Mouse (Mus musculus) CH12.LX (cell line): ENCODE data around the gene Atp5b. TPM values are rescaled to one million over a fixed set of nuclear protein-coding genes. Genes with fewer than 3 reads are reported as not detected.
"Not testable (repeated sequence)": the region's sequence is repeated elsewhere in the genome, so short reads cannot be mapped to it uniquely, and the experiment has no call there.

Experiments used
- DNase-seq: peaks from one replicate; pipeline ENCODE4 v3.0.0-alpha.2; 2013; ENCODE audit errors: extremely low read depth
- H3K27ac ChIP-seq: 2 replicates; pipeline ENCODE4 v1.5.1; 2012; ENCODE audit warnings: low read depth, mild to moderate bottlenecking, control low read depth, moderate library complexity; ENCODE audit not compliant: insufficient read depth
- H3K27me3 ChIP-seq: replicated peaks from 2 replicates; pipeline ENCODE3; 2012; ENCODE audit warnings: inconsistent platforms
- H3K36me3 ChIP-seq, 2 experiments: replicated peaks in 1 of 2; 2 replicates each; pipeline versions ENCODE3 to v1.6.1; 2012; ENCODE audit warnings: inconsistent platforms in 1 of 2, low read length in 1 of 2, mild to moderate bottlenecking in 1 of 2, mixed read lengths in 1 of 2, moderate library complexity in 1 of 2; ENCODE audit not compliant: control insufficient read depth in 1 of 2, insufficient read depth in 1 of 2
- H3K4me1 ChIP-seq, 2 experiments: 2 replicates each; pipeline ENCODE4 v1.6.1; 2012; ENCODE audit warnings: inconsistent platforms in 1 of 2, moderate library complexity in 1 of 2; ENCODE audit not compliant: insufficient read depth in 2 of 2, control insufficient read depth in 1 of 2
- H3K4me2 ChIP-seq: 2 replicates; pipeline ENCODE4 v1.6.1; 2012; ENCODE audit warnings: low read depth, mild to moderate bottlenecking, control low read depth; ENCODE audit not compliant: poor library complexity, insufficient read depth, severe bottlenecking
- H3K4me3 ChIP-seq, 3 experiments: fragments of 150-350 bp in 1 of 3; sonication (generic) in 1 of 3; replicated peaks in 1 of 3; 2 replicates each; pipeline versions ENCODE3 to v1.5.1; 2011 to 2012; ENCODE audit warnings: low read depth in 2 of 3, low read length in 2 of 3, mild to moderate bottlenecking in 2 of 3, moderate library complexity in 2 of 3, control low read depth in 1 of 3, improper control_type of control experiment in 1 of 3, inconsistent platforms in 1 of 3, mixed read lengths in 1 of 3; ENCODE audit not compliant: poor library complexity in 1 of 3
- H3K79me2 ChIP-seq: replicated peaks from 2 replicates; pipeline ENCODE4 v1.6.1; 2012; ENCODE audit warnings: mild to moderate bottlenecking, moderate library complexity; ENCODE audit not compliant: control insufficient read depth, poor library complexity, insufficient read depth, severe bottlenecking; ENCODE audit errors: extremely low read depth
- H3K9ac ChIP-seq: 2 replicates; pipeline ENCODE4 v1.6.1; 2012; ENCODE audit warnings: low read depth, mild to moderate bottlenecking, control low read depth, moderate library complexity; ENCODE audit not compliant: insufficient read depth
- H3K9me3 ChIP-seq: replicated peaks from 2 replicates; pipeline ENCODE3; 2012; ENCODE audit warnings: low read length, inconsistent platforms, mixed read lengths
- BHLHE40 ChIP-seq: IDR thresholded peaks from 2 replicates; pipeline ENCODE4 v1.6.1; 2011; ENCODE audit warnings: mild to moderate bottlenecking, low read depth, low read length, improper control_type of control experiment
- CTCF ChIP-seq, 2 experiments: IDR thresholded peaks in 1 of 2; conservative IDR thresholded peaks in 1 of 2; 2 replicates each; pipeline ENCODE4 v1.5.1; 2011 to 2012; ENCODE audit warnings: low read depth in 2 of 2, low read length in 2 of 2, improper control_type of control experiment in 1 of 2, inconsistent platforms in 1 of 2, mild to moderate bottlenecking in 1 of 2, moderate library complexity in 1 of 2
- ELF1 ChIP-seq: IDR thresholded peaks from 2 replicates; pipeline ENCODE4 v1.6.1; 2014; ENCODE audit warnings: low read depth, mild to moderate bottlenecking, inconsistent platforms, low read length, improper control_type of control experiment
- ETS1 ChIP-seq: conservative IDR thresholded peaks from 2 replicates; pipeline ENCODE4 v1.6.1; 2012; ENCODE audit warnings: low read depth, mild to moderate bottlenecking, inconsistent platforms, low read length, improper control_type of control experiment, moderate library complexity
- MYC ChIP-seq: IDR thresholded peaks from 2 replicates; pipeline ENCODE4 v1.6.1; 2011; ENCODE audit warnings: low read depth, mild to moderate bottlenecking, improper control_type of control experiment, low read length
- SMC3 ChIP-seq: IDR thresholded peaks from 2 replicates; pipeline ENCODE4 v1.6.1; 2011; ENCODE audit warnings: low read depth, low read length, improper control_type of control experiment
- ZNF384 ChIP-seq: IDR thresholded peaks from 2 replicates; pipeline ENCODE4 v1.6.1; 2012; ENCODE audit warnings: low read depth, low read length, improper control_type of control experiment, inconsistent platforms
- dilution Hi-C: fragments of 300-500 bp; cut with MboI; formaldehyde crosslinking; loops from 2 replicates; pipeline ENCODE4 v1.14.3; 2020; ENCODE audit warnings: low sequenced_read_pairs; ENCODE audit not compliant: extremely low pct_unique_long_range_greater_than_20kb, extremely low pct_ligation_motif_present
- in situ Hi-C: fragments of 300-500 bp; cut with MboI; formaldehyde crosslinking; loops from 3 replicates; pipeline ENCODE4 v1.14.3; 2019; ENCODE audit warnings: low sequenced_read_pairs, low pct_ligation_motif_present, low pct_unique_long_range_greater_than_20kb, mixed read lengths
- polyA plus RNA-seq: library from polyadenylated mRNA; unstranded; fragments of >175 nt; gene quantifications from 2 replicates; pipeline ENCODE4 v1.2.1, GENCODE M21; 2012; ENCODE audit warnings: low read depth; ENCODE audit not compliant: insufficient read length
- total RNA-seq, 2 experiments: library from RNA; depleted of rRNA; stranded (reverse); fragments of 300-350 nt in 1 of 2; fragments of >200 nt in 1 of 2; gene quantifications; 2 replicates each; pipeline ENCODE4 v1.2.3; 2012 to 2014

Gene Atp5b
- total and polyA plus RNA-seq, 3 experiments, result 1,607 to 1,775 (median 1,695) TPM

GRCm38 (mm10) chr10:128066072-128066471 is 17.0 kb upstream of the Atp5b start:
- H3K36me3 ChIP-seq, result peaks cover 35 to 81% of the 10 kb centered on the region in 2 experiments
- H3K4me1 ChIP-seq, result peaks cover 7 to 55% of the 10 kb centered on the region in 2 experiments; a peak in 3 of 4 replicates

GRCm38 (mm10) chr10:128069201-128069600 is 13.9 kb upstream of the Atp5b start:
- H3K4me2 ChIP-seq, result no peak overlapping the region
- H3K36me3 ChIP-seq, result peaks cover 52 to 89% of the 10 kb centered on the region in 2 experiments
- H3K9me3 ChIP-seq, result peaks cover 6% of the 10 kb centered on the region
- in situ Hi-C loops, result no loop called here
- H3K9ac ChIP-seq, result no peak overlapping the region
- TF ChIP-seq ELF1 (no peak), SMC3 (no peak), ETS1 (no peak), BHLHE40 (no peak)
- TF ChIP-seq, all 38 proteins: peak for 0
- H3K79me2 ChIP-seq, result peaks cover 76% of the 10 kb centered on the region
- H3K4me3 ChIP-seq, result no peak overlapping the region
- peaks cover 0 to 27% of the 10 kb centered on the region in 2 experiments; a peak in 2 of 4 replicates for H3K4me1 ChIP-seq
- H3K27ac ChIP-seq, result no peak overlapping the region
- DNase-seq, result no peak
- dilution Hi-C loops, result no loop called here
- no peaks in the 10 kb centered on the region for H3K27me3 ChIP-seq

More at GRCm38 (mm10) chr10:128066072-128066471, 17.0 kb upstream of the Atp5b start:
- no peak for DNase-seq
- Histone ChIP-seq H3K4me3 (no peak overlapping the region), H3K9me3 (peaks cover 6% of the 10 kb centered on the region), H3K27ac (no peak overlapping the region), H3K4me2 (no peak overlapping the region), H3K79me2 (peaks cover 95% of the 10 kb centered on the region), H3K9ac (no peak overlapping the region), H3K27me3 (no peaks in the 10 kb centered on the region)
- dilution Hi-C loops (no loop called here), in situ Hi-C loops (no loop called here)
- TF ChIP-seq CTCF (conservative IDR thresholded peaks at IDR 0.05 in 1 of 2, IDR thresholded peaks at IDR 0.05 in 1 of 2; ENCODE audit: low read depth in 2 of 2, low read length in 2 of 2), result peak in 1 of 2 experiments; percentile 7; a peak in 1 of 4 replicates
- peak; percentile 27; the same call in 1 of the 2 replicates for TF ChIP-seq ZNF384
- no peak for TF ChIP-seq ETS1

- Histone ChIP-seq H3K4me1 (peaks cover 0 to 15% of the 10 kb centered on the region in 2 experiments; a peak in 1 of 4 replicates), H3K79me2 (peaks cover 64% of the 10 kb centered on the region), H3K36me3 (peaks cover 54 to 84% of the 10 kb centered on the region in 2 experiments)
- H3K27me3 ChIP-seq, H3K4me2 ChIP-seq, dilution Hi-C loops, H3K27ac ChIP-seq, DNase-seq, H3K9me3 ChIP-seq, H3K4me3 ChIP-seq, in situ Hi-C loops, H3K9ac ChIP-seq: not testable (repeated sequence)
- TF ChIP-seq ZNF384 (peak; percentile 47; the same call in 1 of the 2 replicates), MYC (peak; percentile 54; the same call in 1 of the 2 replicates), CTCF (conservative IDR thresholded peaks at IDR 0.05 in 1 of 2, IDR thresholded peaks at IDR 0.05 in 1 of 2; ENCODE audit: low read depth in 2 of 2, low read length in 2 of 2) (peak in 1 of 2 experiments; percentile 55; a peak in 2 of 4 replicates)
Measured at GRCm38 (mm10) chr10:128070432-128070831, 12.6 kb upstream of the Atp5b start.
